Mouse (Mus musculus) hindbrain, embryonic 16.5 days (tissue): ENCODE measurements around the gene BC025920. TPM values are rescaled to one million over a fixed set of nuclear protein-coding genes. Genes with fewer than 3 reads are reported as not detected.

Experiments used
- ATAC-seq: fragments of 200-750 bp; cut with Nextera tagmentation; 2 replicates; pipeline ENCODE4 v1.8.0; 2017; ENCODE audit warnings: moderate TSS enrichment, moderate library complexity
- H3K27ac ChIP-seq: fragments of 300-500 bp; sonication (generic); 2 replicates; pipeline ENCODE4 v1.5.1; 2014; ENCODE audit warnings: low read depth, mild to moderate bottlenecking, control low read depth, low read length, moderate library complexity
- H3K27me3 ChIP-seq: fragments of 300-500 bp; sonication (generic); replicated peaks from 2 replicates; pipeline ENCODE4 v1.6.1; 2014; ENCODE audit warnings: low read length; ENCODE audit not compliant: control insufficient read depth, insufficient read depth
- H3K36me3 ChIP-seq: fragments of 300-500 bp; sonication (generic); 2 replicates; pipeline ENCODE4 v1.6.1; 2014; ENCODE audit warnings: mild to moderate bottlenecking, low read length, moderate library complexity, mixed read lengths; ENCODE audit not compliant: control insufficient read depth, insufficient read depth
- H3K4me1 ChIP-seq: fragments of 300-500 bp; sonication (generic); 2 replicates; pipeline ENCODE4 v1.6.1; 2014; ENCODE audit warnings: low read depth, low read length; ENCODE audit not compliant: control insufficient read depth, insufficient read depth
- H3K4me2 ChIP-seq: fragments of 300-500 bp; sonication (generic); 2 replicates; pipeline ENCODE4 v1.6.1; 2014; ENCODE audit warnings: mild to moderate bottlenecking, low read length, control low read depth, moderate library complexity
- H3K4me3 ChIP-seq: fragments of 300-500 bp; sonication (generic); 2 replicates; pipeline ENCODE4 v1.5.1; 2014; ENCODE audit warnings: mild to moderate bottlenecking, low read length, control low read depth, moderate library complexity
- H3K9ac ChIP-seq: fragments of 300-500 bp; sonication (generic); 2 replicates; pipeline ENCODE4 v1.6.1; 2014; ENCODE audit warnings: low read depth, mild to moderate bottlenecking, control low read depth, low read length, moderate library complexity
- H3K9me3 ChIP-seq: fragments of 300-500 bp; sonication (generic); 2 replicates; pipeline ENCODE4 v1.6.1; 2014; ENCODE audit warnings: mild to moderate bottlenecking, low read length, moderate library complexity; ENCODE audit not compliant: control insufficient read depth
- WGBS: fragments of 180-500 bp; shearing (Covaris S2); extraction: QIAGEN DNeasy Blood & Tissue Kit; methylation state at CpG from one replicate; pipeline ENCODE4 v1.1.7; 2014; 5-methylcytosine and 5-hydroxymethylcytosine counted together
- polyA plus RNA-seq: library from polyadenylated mRNA; unstranded; fragments of >200 nt; fragmentation: Nextera tagmentation; extraction: Ambion mirVana; gene quantifications from 2 replicates; pipeline ENCODE4 v1.2.1, GENCODE M21; 2015

Gene BC025920
- polyA plus RNA-seq, 1 experiment from 2014 or later = 1.6 TPM

GRCm38 (mm10) chr10:81564216-81564615 is 41.9 kb upstream of the BC025920 start:
- peak overlapping the region; percentile 13; the same call in 1 of the 2 replicates for H3K27ac ChIP-seq
- ATAC-seq = no peak
- WGBS = 8% methylated on average over 10 of the region's 10 CpGs

GRCm38 (mm10) chr10:81564734-81565133 is 41.3 kb upstream of the BC025920 start:
- Histone ChIP-seq H3K4me2 (no peak overlapping the region), H3K27ac (no peak overlapping the region), H3K27me3 (peaks cover 10% of the 10 kb centered on the region; the same call in 1 of the 2 replicates), H3K4me3 (no peak overlapping the region), H3K4me1 (peaks cover 45% of the 10 kb centered on the region), H3K36me3 (peaks cover 16% of the 10 kb centered on the region), H3K9me3 (no peaks in the 10 kb centered on the region), H3K9ac (no peak overlapping the region)
- ATAC-seq = no peak
- WGBS = 27% methylated on average over 10 of the region's 10 CpGs

More at GRCm38 (mm10) chr10:81564216-81564615, 41.9 kb upstream of the BC025920 start:
- Histone ChIP-seq H3K27me3 (peaks cover 10% of the 10 kb centered on the region; the same call in 1 of the 2 replicates), H3K9ac (peak overlapping the region; percentile 39), H3K4me3 (peak overlapping the region; percentile 27), H3K4me1 (peaks cover 45% of the 10 kb centered on the region), H3K4me2 (peak overlapping the region; percentile 48), H3K36me3 (peaks cover 16% of the 10 kb centered on the region), H3K9me3 (no peaks in the 10 kb centered on the region)

GRCm38 (mm10) chr10:81565257-81566228 is 40.5 kb upstream of the BC025920 start:
- Histone ChIP-seq H3K27ac (no peak overlapping the region), H3K4me1 (peaks cover 49% of the 10 kb centered on the region), H3K9ac (no peak overlapping the region), H3K4me3 (no peak overlapping the region), H3K9me3 (no peaks in the 10 kb centered on the region), H3K4me2 (no peak overlapping the region), H3K27me3 (peaks cover 10% of the 10 kb centered on the region; the same call in 1 of the 2 replicates), H3K36me3 (peaks cover 16% of the 10 kb centered on the region)
- no peak for ATAC-seq
- WGBS = 34% methylated on average over 20 of the region's 20 CpGs

- peak overlapping the region; percentile 11; the same call in 1 of the 2 replicates for H3K4me2 ChIP-seq
- peaks cover 43% of the 10 kb centered on the region for H3K4me1 ChIP-seq
- H3K36me3 ChIP-seq = peaks cover 16% of the 10 kb centered on the region
- H3K4me3 ChIP-seq = no peak overlapping the region
- H3K9ac ChIP-seq = peak overlapping the region; percentile 44; the same call in 1 of the 2 replicates
- H3K27me3 ChIP-seq = peaks cover 10% of the 10 kb centered on the region; the same call in 1 of the 2 replicates
- H3K27ac ChIP-seq = peak overlapping the region; percentile 31; the same call in 1 of the 2 replicates
- no peak for ATAC-seq
- WGBS = 13% methylated on average over 16 of the region's 16 CpGs
- no peaks in the 10 kb centered on the region for H3K9me3 ChIP-seq
These were observed 37.5 kb upstream of the BC025920 start for GRCm38 (mm10) chr10:81568381-81569191.

- 49% methylated on average over 9 of the region's 9 CpGs for WGBS
- Histone ChIP-seq H3K4me2 (no peak overlapping the region), H3K27ac (no peak overlapping the region), H3K9me3 (no peaks in the 10 kb centered on the region), H3K36me3 (peaks cover 15% of the 10 kb centered on the region), H3K4me1 (peaks cover 34% of the 10 kb centered on the region), H3K4me3 (no peak overlapping the region), H3K27me3 (peaks cover 13% of the 10 kb centered on the region; the same call in 1 of the 2 replicates), H3K9ac (no peak overlapping the region)
- no peak for ATAC-seq
These were observed 36.4 kb upstream of the BC025920 start for GRCm38 (mm10) chr10:81569507-81570237.

GRCm38 (mm10) chr10:81570238-81570800 is 35.8 kb upstream of the BC025920 start:
- Histone ChIP-seq H3K27ac (peak overlapping the region; percentile 81), H3K27me3 (peaks cover 7% of the 10 kb centered on the region; the same call in 1 of the 2 replicates), H3K36me3 (peaks cover 11% of the 10 kb centered on the region), H3K9ac (peak overlapping the region; percentile 56), H3K4me2 (peak overlapping the region; percentile 93), H3K4me3 (peak overlapping the region; percentile 40), H3K9me3 (no peaks in the 10 kb centered on the region), H3K4me1 (peaks cover 34% of the 10 kb centered on the region)
- peak; percentile 9 for ATAC-seq
- WGBS = 0% methylated on average over 7 of the region's 11 CpGs

GRCm38 (mm10) chr10:81570831-81571500 is 35.1 kb upstream of the BC025920 start:
- Histone ChIP-seq H3K27me3 (peaks cover 3% of the 10 kb centered on the region; the same call in 1 of the 2 replicates), H3K27ac (peak overlapping the region; percentile 81), H3K9me3 (no peaks in the 10 kb centered on the region), H3K9ac (peak overlapping the region; percentile 56), H3K4me1 (peaks cover 41% of the 10 kb centered on the region), H3K4me3 (peak overlapping the region; percentile 40), H3K4me2 (peak overlapping the region; percentile 93), H3K36me3 (peaks cover 4% of the 10 kb centered on the region)
- ATAC-seq = peak; percentile 46
- WGBS = under 1% methylated on average over 33 of the region's 34 CpGs

- peaks cover 8% of the 10 kb centered on the region for H3K27me3 ChIP-seq
- H3K27ac ChIP-seq = peak overlapping the region; percentile 78
- H3K36me3 ChIP-seq = peaks cover under 1% of the 10 kb centered on the region; the same call in 1 of the 2 replicates
- peak overlapping the region; percentile 30 for H3K9ac ChIP-seq
- ATAC-seq = peak; percentile 93
- no peaks in the 10 kb centered on the region for H3K9me3 ChIP-seq
- under 1% methylated on average over 18 of the region's 18 CpGs for WGBS
- peaks cover 43% of the 10 kb centered on the region for H3K4me1 ChIP-seq
- peak overlapping the region; percentile 93 for H3K4me2 ChIP-seq
- peak overlapping the region; percentile 40 for H3K4me3 ChIP-seq
These were observed 34.6 kb upstream of the BC025920 start for GRCm38 (mm10) chr10:81571501-81571876.
